Mouse (Mus musculus) liver, embryonic 14.5 days (tissue): ENCODE data around the gene Slc16a11. TPM values are rescaled to one million over a fixed set of nuclear protein-coding genes. Genes with fewer than 3 reads are reported as not detected.

ENCODE experiments used
- ATAC-seq: fragments of 200-750 bp; cut with Nextera tagmentation; 2 replicates; pipeline ENCODE4 v1.8.0; 2017; ENCODE audit warnings: moderate number of reproducible peaks, mild to moderate bottlenecking, moderate library complexity; ENCODE audit not compliant: insufficient read depth
- DNase-seq, 3 experiments: peaks; one replicate each; pipeline ENCODE4 v3.0.0-alpha.2; 2012 to 2013; ENCODE audit warnings: low read depth in 3 of 3, low spot score in 3 of 3
- H3K27ac ChIP-seq: fragments of 300-500 bp; sonication (generic); 2 replicates; pipeline ENCODE4 v1.5.1; 2014; ENCODE audit warnings: moderate library complexity, mild to moderate bottlenecking, control low read depth, inconsistent platforms
- H3K27me3 ChIP-seq: fragments of 300-500 bp; sonication (generic); 2 replicates; pipeline ENCODE4 v1.6.1; 2014; ENCODE audit warnings: mild to moderate bottlenecking, low read length, moderate library complexity; ENCODE audit not compliant: control insufficient read depth, insufficient read depth
- H3K36me3 ChIP-seq: fragments of 300-500 bp; sonication (generic); replicated peaks from 2 replicates; pipeline ENCODE4 v1.6.1; 2014; ENCODE audit warnings: low read depth; ENCODE audit not compliant: control insufficient read depth, insufficient read depth
- H3K4me1 ChIP-seq, 2 experiments: fragments of 200-500 bp in 1 of 2; fragments of 300-500 bp in 1 of 2; sonication (generic) in 1 of 2; replicated peaks; 2 replicates each; pipeline ENCODE4 v1.6.1; 2012 to 2014; ENCODE audit warnings: antibody characterized with exemption in 1 of 2, inconsistent platforms in 1 of 2, low read length in 1 of 2; ENCODE audit not compliant: control insufficient read depth in 2 of 2, insufficient read depth in 2 of 2
- H3K4me2 ChIP-seq: fragments of 300-500 bp; sonication (generic); 2 replicates; pipeline ENCODE4 v1.6.1; 2014; ENCODE audit warnings: low read depth, mild to moderate bottlenecking, control low read depth, moderate library complexity
- H3K4me3 ChIP-seq, 2 experiments: fragments of 200-500 bp in 1 of 2; fragments of 300-500 bp in 1 of 2; sonication (generic) in 1 of 2; 2 replicates each; pipeline ENCODE4 v1.5.1; 2012 to 2014; ENCODE audit warnings: low read depth in 2 of 2, low read length in 2 of 2, mild to moderate bottlenecking in 2 of 2, control low read depth in 1 of 2, inconsistent platforms in 1 of 2, moderate library complexity in 1 of 2; ENCODE audit not compliant: insufficient read depth in 1 of 2
- H3K9ac ChIP-seq: fragments of 300-500 bp; sonication (generic); replicated peaks from 2 replicates; pipeline ENCODE4 v1.6.1; 2014; ENCODE audit warnings: mild to moderate bottlenecking, control low read depth, moderate library complexity
- H3K9me3 ChIP-seq: fragments of 300-500 bp; sonication (generic); 2 replicates; pipeline ENCODE4 v1.6.1; 2016; ENCODE audit warnings: low read length, mixed read lengths; ENCODE audit not compliant: control insufficient read depth
- CTCF ChIP-seq: IDR thresholded peaks from 2 replicates; pipeline ENCODE4 v1.5.1; 2016; ENCODE audit warnings: antibody characterized with exemption, low read depth, control low read depth
- EP300 ChIP-seq: IDR thresholded peaks from 2 replicates; pipeline ENCODE4 v1.6.1; 2016; ENCODE audit warnings: antibody characterized with exemption, low read depth
- WGBS: fragments of 180-500 bp; shearing (Covaris S2); extraction: QIAGEN DNeasy Blood & Tissue Kit; methylation state at CpG from one replicate; pipeline ENCODE4 v1.1.7; 2014; ENCODE audit not compliant: insufficient replicate concordance; 5-methylcytosine and 5-hydroxymethylcytosine counted together
- polyA plus RNA-seq, 2 experiments: library from polyadenylated mRNA; depleted of rRNA in 1 of 2; stranded (reverse) in 1 of 2; unstranded in 1 of 2; fragments of >200 nt; fragmentation: Nextera tagmentation in 1 of 2; extraction: Ambion mirVana in 1 of 2; gene quantifications; 2 replicates each; pipeline versions ENCODE4 v1.2.1 to v1.2.3; 2012 to 2014

The Slc16a11 gene
- polyA plus RNA-seq, 2 experiments: 0.47 to 0.79 TPM

GRCm38 (mm10) chr11:70228828-70229227 lies 16.3 kb downstream of the Slc16a11 start:
- H3K9me3 ChIP-seq: no peaks in the 10 kb centered on the region

GRCm38 (mm10) chr11:70229260-70230010 lies 16.9 kb downstream of the Slc16a11 start, which contains the start of gene Bcl6b:
Gene Bcl6b (minus strand): TSS chr11:70229798.
- peak within 1 kb of the TSS; percentile 61 for H3K9ac ChIP-seq
- peak within 1 kb of the TSS; percentile 16; the same call in 1 of the 2 replicates for H3K27ac ChIP-seq
- peak within 1 kb of the TSS; percentile 38 to 56 for H3K4me3 ChIP-seq
- ATAC-seq (peak; percentile 7; the same call in 1 of the 2 replicates), DNase-seq (no peak)
- H3K4me1 ChIP-seq: peaks cover 31 to 35% of the 10 kb centered on the region in 2 experiments
- 1% methylated on average over 39 of the region's 39 CpGs for WGBS
- H3K27me3 ChIP-seq: peaks cover 20% of the 10 kb centered on the region
- TF ChIP-seq EP300 (no peak), CTCF (no peak)
- peak within 1 kb of the TSS; percentile 87 for H3K4me2 ChIP-seq
- no peaks in the 10 kb centered on the region for H3K36me3 ChIP-seq
- no peaks in the 10 kb centered on the region for H3K9me3 ChIP-seq

More at GRCm38 (mm10) chr11:70228828-70229227, 16.3 kb downstream of the Slc16a11 start:
- Histone ChIP-seq H3K4me3 (peak overlapping the region; percentile 38 to 56), H3K36me3 (no peaks in the 10 kb centered on the region), H3K27me3 (peaks cover 20% of the 10 kb centered on the region), H3K9ac (peak overlapping the region; percentile 61), H3K4me1 (peaks cover 31 to 36% of the 10 kb centered on the region in 2 experiments), H3K27ac (no peak overlapping the region; the same call in 1 of the 2 replicates), H3K4me2 (peak overlapping the region; percentile 87)
- TF ChIP-seq EP300 (no peak), CTCF (no peak)
- under 1% methylated on average over 19 of the region's 19 CpGs for WGBS
- DNase-seq: peak; percentile 75 to 87 (median 80)
- peak; percentile 81 for ATAC-seq

- WGBS: under 1% methylated on average over 32 of the region's 32 CpGs
- peak overlapping the region; percentile 87 for H3K4me2 ChIP-seq
- H3K4me1 ChIP-seq: peaks cover 34 to 35% of the 10 kb centered on the region in 2 experiments
- ATAC-seq (peak; percentile 61), DNase-seq (peak in 1 of 3 experiments; percentile 80)
- H3K9me3 ChIP-seq: no peaks in the 10 kb centered on the region
- TF ChIP-seq CTCF (peak; percentile 99), EP300 (no peak)
- H3K27ac ChIP-seq: no peak overlapping the region
- peak overlapping the region; percentile 21 to 56; a peak in 3 of 4 replicates for H3K4me3 ChIP-seq
- H3K9ac ChIP-seq: no peak overlapping the region; the same call in 1 of the 2 replicates
- no peaks in the 10 kb centered on the region for H3K36me3 ChIP-seq
- H3K27me3 ChIP-seq: peaks cover 20% of the 10 kb centered on the region
These were observed 17.7 kb downstream of the Slc16a11 start for GRCm38 (mm10) chr11:70230239-70230727.

- Histone ChIP-seq H3K27ac (no peak overlapping the region), H3K9me3 (no peaks in the 10 kb centered on the region), H3K27me3 (peaks cover 15% of the 10 kb centered on the region), H3K4me3 (no peak overlapping the region), H3K4me1 (peaks cover 24 to 34% of the 10 kb centered on the region in 2 experiments), H3K9ac (no peak overlapping the region), H3K4me2 (peak overlapping the region; percentile 25; the same call in 1 of the 2 replicates), H3K36me3 (peaks cover 5% of the 10 kb centered on the region)
- no peak for TF ChIP-seq EP300
- no peak for TF ChIP-seq CTCF
- no peak for ATAC-seq
- 24% methylated on average over 9 of the region's 10 CpGs for WGBS
- no peak for DNase-seq
These were observed 20.0 kb downstream of the Slc16a11 start for GRCm38 (mm10) chr11:70232546-70232945.

- WGBS: 65% methylated on average over 8 of the region's 8 CpGs
These were observed 20.5 kb downstream of the Slc16a11 start for GRCm38 (mm10) chr11:70233016-70233415.

More at GRCm38 (mm10) chr11:70233016-70233415, 20.5 kb downstream of the Slc16a11 start:
- no peak for ATAC-seq
- H3K9ac ChIP-seq: no peak overlapping the region
- DNase-seq: no peak
- no peak for TF ChIP-seq EP300
- TF ChIP-seq CTCF: no peak
- no peaks in the 10 kb centered on the region for H3K9me3 ChIP-seq
- peaks cover 15% of the 10 kb centered on the region for H3K27me3 ChIP-seq
- H3K4me3 ChIP-seq: no peak overlapping the region
- H3K4me2 ChIP-seq: peak overlapping the region; percentile 25; the same call in 1 of the 2 replicates
- peaks cover 5% of the 10 kb centered on the region for H3K36me3 ChIP-seq
- peaks cover 21 to 34% of the 10 kb centered on the region in 2 experiments for H3K4me1 ChIP-seq
- no peak overlapping the region for H3K27ac ChIP-seq
